Mouse (Mus musculus) intestine, embryonic 16.5 days (tissue): ENCODE measurements around the gene Lrp2bp. TPM values are rescaled to one million over a fixed set of nuclear protein-coding genes. Genes with fewer than 3 reads are reported as not detected.

Experiments
- ATAC-seq: fragments of 200-750 bp; cut with Nextera tagmentation; 2 replicates; pipeline ENCODE4 v1.8.0; 2017; ENCODE audit warnings: moderate TSS enrichment, moderate library complexity
- H3K27ac ChIP-seq: fragments of 300-500 bp; sonication (generic); 2 replicates; pipeline ENCODE4 v1.5.1; 2014; ENCODE audit warnings: mild to moderate bottlenecking, low read length
- H3K27me3 ChIP-seq: fragments of 300-500 bp; sonication (generic); replicated peaks from 2 replicates; pipeline ENCODE4 v1.6.1; 2014; ENCODE audit warnings: low read length, control low read depth, mixed read lengths; ENCODE audit not compliant: control insufficient read depth, insufficient read depth
- H3K36me3 ChIP-seq: fragments of 300-500 bp; sonication (generic); 2 replicates; pipeline ENCODE4 v1.6.1; 2014; ENCODE audit warnings: low read length, control low read depth; ENCODE audit not compliant: control insufficient read depth, insufficient read depth
- H3K4me1 ChIP-seq: fragments of 300-500 bp; sonication (generic); 2 replicates; pipeline ENCODE4 v1.6.1; 2014; ENCODE audit warnings: low read length, control low read depth, mixed read lengths; ENCODE audit not compliant: control insufficient read depth, insufficient read depth
- H3K4me2 ChIP-seq: fragments of 300-500 bp; sonication (generic); 2 replicates; pipeline ENCODE4 v1.6.1; 2014; ENCODE audit warnings: low read depth, low read length, control low read depth
- H3K4me3 ChIP-seq: fragments of 300-500 bp; sonication (generic); 2 replicates; pipeline ENCODE4 v1.5.1; 2014; ENCODE audit warnings: mild to moderate bottlenecking, low read length
- H3K9ac ChIP-seq: fragments of 300-500 bp; sonication (generic); 2 replicates; pipeline ENCODE4 v1.6.1; 2014; ENCODE audit warnings: low read depth, low read length
- H3K9me3 ChIP-seq: fragments of 300-500 bp; sonication (generic); 2 replicates; pipeline ENCODE4 v1.6.1; 2016; ENCODE audit warnings: low read length, control low read depth; ENCODE audit not compliant: control insufficient read depth
- WGBS: fragments of 180-500 bp; shearing (Covaris S2); extraction: QIAGEN DNeasy Blood & Tissue Kit; methylation state at CpG from one replicate; pipeline ENCODE4 v1.1.7; 2014; 5-methylcytosine and 5-hydroxymethylcytosine counted together
- polyA plus RNA-seq: library from polyadenylated mRNA; unstranded; fragments of >200 nt; fragmentation: Nextera tagmentation; extraction: Ambion mirVana; gene quantifications from 2 replicates; pipeline ENCODE4 v1.2.1, GENCODE M21; 2015

Lrp2bp gene
- polyA plus RNA-seq = 0.38 and 1.0 TPM in 2 replicates

DNA sequence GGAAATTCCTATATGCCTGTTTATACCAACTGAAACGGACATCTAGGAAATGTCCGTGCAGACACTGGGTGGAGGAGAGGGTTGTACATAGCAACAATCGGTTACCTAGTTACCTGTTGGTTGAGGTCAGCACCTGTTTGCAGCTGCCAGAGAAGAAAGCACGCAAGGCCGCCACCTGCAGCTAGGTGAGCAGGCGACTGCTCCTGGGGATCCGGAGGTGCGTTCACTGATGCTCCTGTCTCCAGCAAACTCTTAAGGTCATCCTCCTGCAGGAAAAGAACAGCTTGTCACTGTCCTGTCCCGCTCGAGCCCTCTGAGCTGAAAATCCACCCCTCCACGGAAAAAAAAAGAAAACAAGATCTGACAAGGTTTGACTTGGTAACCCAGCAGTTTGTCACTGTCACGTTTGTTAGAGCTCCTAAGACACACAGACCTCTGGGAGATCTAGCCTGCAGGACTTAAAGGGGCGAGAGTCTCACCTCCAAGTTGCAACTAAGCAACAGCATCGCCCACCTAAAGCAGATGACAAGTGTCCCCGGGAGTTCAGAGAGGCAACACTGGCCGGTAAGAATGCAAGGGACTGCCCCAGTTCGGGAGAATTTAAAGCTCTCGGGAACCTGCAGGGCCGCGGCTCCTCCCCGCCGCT, at the start of gene Lrp2bp:
TSS of gene Lrp2bp (plus strand) at position 166 of the 646 bp plus-strand sequence.
- ATAC-seq = peak; percentile 43

DNA sequence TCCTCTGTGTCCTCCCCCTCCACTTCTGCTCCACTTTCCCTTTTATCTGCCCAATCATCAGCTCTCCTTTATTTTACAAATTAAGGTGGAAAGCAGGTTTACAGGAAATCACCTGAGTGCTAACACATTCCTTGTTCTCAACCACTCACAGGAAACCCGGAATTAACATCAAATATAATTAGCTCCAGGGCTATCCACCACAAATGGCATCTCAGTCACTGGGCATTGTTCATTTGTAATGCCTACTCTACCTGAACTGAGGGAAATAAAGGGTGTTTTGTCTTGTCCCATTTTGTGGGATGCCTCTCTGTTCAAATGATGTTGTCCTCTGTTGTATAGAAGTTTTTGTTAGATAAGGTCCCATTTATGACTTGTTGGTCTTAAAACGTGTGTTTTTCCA, 48.5 kb upstream of the Lrp2bp start:
- WGBS = 67% methylated on average over 2 of the region's 2 CpGs
- no peaks in the 10 kb centered on the region for H3K36me3 ChIP-seq
- no peak overlapping the region for H3K4me2 ChIP-seq
- H3K4me3 ChIP-seq = no peak overlapping the region
- no peaks in the 10 kb centered on the region for H3K9me3 ChIP-seq
- H3K27ac ChIP-seq = no peak overlapping the region
- H3K27me3 ChIP-seq = no peaks in the 10 kb centered on the region
- ATAC-seq = no peak
- H3K4me1 ChIP-seq = no peaks in the 10 kb centered on the region
- H3K9ac ChIP-seq = no peak overlapping the region

More for the DNA sequence above, at the start of gene Lrp2bp:
- no peaks in the 10 kb centered on the region for H3K9me3 ChIP-seq
- 1% methylated on average over 22 of the region's 22 CpGs for WGBS
- peak within 1 kb of the TSS; percentile 89 for H3K4me2 ChIP-seq
- H3K27me3 ChIP-seq = no peaks in the 10 kb centered on the region
- peak within 1 kb of the TSS; percentile 98 for H3K27ac ChIP-seq
- no peaks in the 10 kb centered on the region for H3K4me1 ChIP-seq
- no peaks in the 10 kb centered on the region for H3K36me3 ChIP-seq
- H3K4me3 ChIP-seq = peak within 1 kb of the TSS; percentile 63
- peak within 1 kb of the TSS; percentile 85 for H3K9ac ChIP-seq

DNA sequence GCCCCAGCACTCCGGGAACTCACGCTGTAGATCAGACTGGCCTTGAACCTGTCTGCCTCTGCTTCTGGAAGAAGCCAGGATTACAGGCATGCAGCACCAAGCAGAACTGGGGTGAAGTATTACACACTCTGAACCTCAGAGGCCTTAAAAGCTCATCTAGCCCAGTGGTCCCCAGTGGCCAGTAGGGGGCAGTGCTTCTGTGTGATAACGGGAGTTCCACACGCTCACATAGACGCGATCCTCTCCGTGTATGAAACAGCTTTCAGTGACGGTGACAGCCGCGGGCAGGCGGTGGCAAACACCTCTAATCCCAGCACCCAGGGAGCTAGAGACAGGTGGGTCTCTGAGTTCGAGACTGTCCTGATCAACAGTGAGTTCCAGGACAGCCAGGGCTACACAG, 28.2 kb upstream of the Lrp2bp start:
- no peaks in the 10 kb centered on the region for H3K27me3 ChIP-seq
- no peak overlapping the region for H3K4me2 ChIP-seq
- H3K4me1 ChIP-seq = 0 out of 2 replicates have a peak, but pooled peaks cover under 1% of the 10 kb centered on the region
- no peaks in the 10 kb centered on the region for H3K9me3 ChIP-seq
- no peak for ATAC-seq
- no peak overlapping the region for H3K9ac ChIP-seq
- no peaks in the 10 kb centered on the region for H3K36me3 ChIP-seq
- no peak overlapping the region for H3K4me3 ChIP-seq
- H3K27ac ChIP-seq = no peak overlapping the region
- 95% methylated on average over 12 of the region's 12 CpGs for WGBS

DNA sequence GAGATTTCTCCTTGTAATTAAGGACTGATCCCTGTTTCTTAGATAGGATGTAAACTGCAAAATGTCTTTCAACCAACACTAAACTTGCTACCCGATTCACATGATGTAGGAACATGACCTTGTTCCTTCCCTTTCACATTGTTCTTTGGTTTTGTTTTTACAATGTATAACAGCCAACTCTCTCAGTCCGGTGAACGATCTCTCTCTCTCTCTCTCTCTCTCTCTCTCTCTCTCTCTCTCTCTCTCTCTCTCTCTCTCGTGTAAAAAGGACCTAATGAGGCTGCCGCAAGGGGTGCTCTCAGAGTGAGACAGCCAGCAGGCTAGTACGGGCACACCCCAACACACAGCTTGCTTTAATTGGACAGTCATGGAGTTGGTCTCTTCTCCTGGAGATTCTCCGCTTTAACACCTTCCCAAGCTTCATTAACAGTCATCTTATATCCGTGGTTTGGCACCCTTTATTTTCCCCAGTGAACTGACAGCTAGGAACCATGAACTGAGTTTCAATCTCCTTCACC, 25.1 kb upstream of the Lrp2bp start:
- H3K4me3 ChIP-seq = no peak overlapping the region
- 68% methylated on average over 8 of the region's 8 CpGs for WGBS

DNA sequence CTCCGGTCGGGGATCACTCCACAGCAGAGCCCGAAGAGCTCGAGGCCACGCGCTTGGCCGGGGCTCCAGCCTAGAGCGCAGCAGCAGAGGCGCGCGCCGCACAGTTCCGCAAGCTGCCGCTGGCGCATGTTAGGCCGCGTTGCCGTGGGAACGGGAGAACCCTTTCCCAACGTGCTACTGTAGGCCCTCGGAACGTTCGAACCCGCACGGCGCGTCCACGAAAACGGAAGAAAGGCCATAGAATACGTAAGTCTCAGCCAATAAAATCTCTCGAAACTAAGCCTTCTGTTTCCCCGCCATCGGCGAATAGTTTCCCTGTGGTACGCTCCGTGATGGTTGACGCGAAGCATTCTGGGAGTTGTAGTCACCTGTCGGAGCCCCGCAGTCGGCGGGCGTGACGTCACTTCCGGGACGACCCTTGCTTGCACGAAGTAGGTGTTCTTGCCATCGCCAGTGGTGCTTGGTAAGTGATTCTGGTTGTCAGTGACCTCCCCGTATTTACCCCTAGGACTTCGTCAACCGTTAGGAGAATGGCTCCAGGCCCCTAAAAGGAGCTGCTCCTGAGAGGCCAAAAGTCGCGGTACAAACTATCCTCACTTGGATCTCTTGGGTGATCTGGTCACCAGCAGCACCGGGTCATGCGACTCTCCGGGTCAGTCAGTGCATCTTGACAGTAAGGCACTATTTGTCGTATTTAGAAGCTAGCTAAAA, 23.8 kb upstream of the Lrp2bp start, which contains the start of the genes 1700029J07Rik and Ufsp2:
TSS of gene 1700029J07Rik (minus strand) at position 127 of the 711 bp plus-strand sequence.
TSS of gene Ufsp2 (plus strand) at position 403 of the 711 bp plus-strand sequence.
- Histone ChIP-seq H3K27me3 (no peaks in the 10 kb centered on the region), H3K4me3 (peak within 1 kb of the TSS; percentile 57), H3K9me3 (0 out of 2 replicates have a peak, but pooled peaks cover 3% of the 10 kb centered on the region), H3K36me3 (peaks cover 3% of the 10 kb centered on the region; the same call in 1 of the 2 replicates), H3K4me1 (0 out of 2 replicates have a peak, but pooled peaks cover 3% of the 10 kb centered on the region), H3K27ac (peak within 1 kb of the TSS; percentile 80), H3K9ac (peak within 1 kb of the TSS; percentile 77), H3K4me2 (peak within 1 kb of the TSS; percentile 65)
- ATAC-seq = peak; percentile 98
- WGBS = under 1% methylated on average over 57 of the region's 57 CpGs

More for the DNA sequence above, 25.1 kb upstream of the Lrp2bp start:
- no peaks in the 10 kb centered on the region for H3K27me3 ChIP-seq
- H3K4me1 ChIP-seq = 0 out of 2 replicates have a peak, but pooled peaks cover 3% of the 10 kb centered on the region
- 0 out of 2 replicates have a peak, but pooled peaks cover 3% of the 10 kb centered on the region for H3K9me3 ChIP-seq
- H3K36me3 ChIP-seq = peaks cover 3% of the 10 kb centered on the region; the same call in 1 of the 2 replicates
- no peak overlapping the region for H3K9ac ChIP-seq
- H3K4me2 ChIP-seq = peak overlapping the region; percentile 65; the same call in 1 of the 2 replicates
- ATAC-seq = no peak
- no peak overlapping the region for H3K27ac ChIP-seq

DNA sequence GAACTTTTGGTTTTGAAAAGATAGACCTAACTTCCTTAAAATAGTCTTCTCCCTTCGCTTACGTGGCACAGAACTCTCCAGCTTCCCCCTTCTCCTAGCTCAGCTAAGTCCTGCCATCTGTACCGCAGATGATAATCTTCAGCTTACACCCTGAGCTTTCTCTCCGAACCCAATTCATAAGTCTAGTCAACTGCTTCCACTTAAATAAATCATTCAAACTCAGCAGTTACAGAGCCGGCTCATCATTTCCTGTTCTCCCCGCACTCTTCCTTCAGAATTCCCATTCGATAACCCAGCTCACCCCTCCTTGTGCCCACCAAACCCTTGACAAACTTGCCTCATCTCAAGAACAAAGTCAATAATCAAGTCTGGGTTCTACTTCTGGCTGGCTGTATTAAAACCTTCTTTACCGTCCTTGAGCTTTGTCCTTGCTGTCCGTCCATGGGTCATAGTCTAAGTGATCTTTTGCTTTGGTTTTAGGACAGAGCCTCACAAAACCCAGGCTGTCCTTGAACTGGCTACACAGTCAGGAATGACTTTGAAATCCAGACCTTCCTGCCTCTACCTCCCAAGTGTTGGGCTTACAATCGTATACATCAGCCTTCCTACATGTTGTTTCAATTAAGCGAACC, 23.1 kb upstream of the Lrp2bp start:
- peak overlapping the region; percentile 57 for H3K4me3 ChIP-seq
- H3K4me2 ChIP-seq = peak overlapping the region; percentile 57
- H3K27me3 ChIP-seq = no peaks in the 10 kb centered on the region
- 0 out of 2 replicates have a peak, but pooled peaks cover 3% of the 10 kb centered on the region for H3K4me1 ChIP-seq
- peak; percentile 21 for ATAC-seq
- WGBS = 55% methylated on average over 11 of the region's 11 CpGs
- H3K27ac ChIP-seq = no peak overlapping the region
- H3K36me3 ChIP-seq = peaks cover 3% of the 10 kb centered on the region; the same call in 1 of the 2 replicates
- H3K9ac ChIP-seq = peak overlapping the region; percentile 63
- 0 out of 2 replicates have a peak, but pooled peaks cover 3% of the 10 kb centered on the region for H3K9me3 ChIP-seq

DNA sequence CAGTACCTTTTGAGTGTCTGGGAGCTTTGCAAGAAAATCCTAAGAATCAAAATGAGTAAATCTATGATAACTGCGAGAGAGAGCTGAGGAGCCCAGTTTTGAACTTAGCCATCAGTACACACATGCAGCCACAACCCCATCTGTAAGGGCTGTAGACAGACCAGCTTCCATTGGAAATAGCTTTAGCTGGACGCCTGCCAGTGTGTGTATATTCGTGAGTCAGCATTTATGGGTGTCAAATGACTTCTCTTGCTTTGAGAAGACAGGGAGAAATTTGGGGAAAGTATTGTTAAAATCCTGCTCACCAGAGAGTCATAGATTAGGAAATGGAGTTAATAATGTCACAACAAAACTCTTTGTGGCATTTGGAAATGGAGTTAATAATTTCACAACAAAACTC, 12.4 kb upstream of the Lrp2bp start:
- Histone ChIP-seq H3K27me3 (no peaks in the 10 kb centered on the region), H3K27ac (0 out of 2 replicates have a peak overlapping the region, but pooled peaks have one; percentile 9), H3K9me3 (no peaks in the 10 kb centered on the region), H3K4me1 (no peaks in the 10 kb centered on the region), H3K9ac (no peak overlapping the region), H3K4me2 (no peak overlapping the region), H3K36me3 (peaks cover 5% of the 10 kb centered on the region), H3K4me3 (no peak overlapping the region)
- ATAC-seq = no peak
- 61% methylated on average over 3 of the region's 3 CpGs for WGBS

DNA sequence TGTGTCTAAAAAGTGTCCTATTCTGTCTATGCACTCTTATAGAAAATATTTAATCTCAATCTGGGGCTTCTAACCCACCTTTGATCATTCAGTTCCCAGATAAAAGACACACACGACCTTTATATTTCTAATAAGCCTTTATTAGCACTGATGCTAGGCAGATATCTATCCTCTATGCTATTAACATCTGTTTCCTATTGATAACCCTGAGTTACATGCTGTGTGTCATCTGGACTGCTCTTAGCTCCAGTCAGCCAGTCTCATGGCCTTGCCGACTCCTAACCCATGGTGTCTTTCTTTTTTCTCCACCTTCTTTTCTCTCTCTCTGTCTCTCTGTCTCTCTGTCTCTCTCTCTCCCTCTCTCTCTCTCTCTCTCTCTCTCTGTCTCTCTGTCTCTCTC, 10.9 kb upstream of the Lrp2bp start:
- no peaks in the 10 kb centered on the region for H3K27me3 ChIP-seq
- no peak overlapping the region for H3K27ac ChIP-seq
- ATAC-seq = no peak
- H3K9ac ChIP-seq = no peak overlapping the region
- no peaks in the 10 kb centered on the region for H3K4me1 ChIP-seq
- peaks cover 5% of the 10 kb centered on the region; the same call in 1 of the 2 replicates for H3K36me3 ChIP-seq
- H3K4me2 ChIP-seq = no peak overlapping the region
- H3K9me3 ChIP-seq = no peaks in the 10 kb centered on the region
- no peak overlapping the region for H3K4me3 ChIP-seq
- WGBS = 72% methylated on average over 2 of the region's 2 CpGs
